Mouse (Mus musculus): ENCODE results near the gene Cep295nl. TPM values are rescaled to one million over a fixed set of nuclear protein-coding genes. Genes with fewer than 3 reads are reported as not detected.

The Cep295nl gene
- total RNA-seq, 1 experiment from 2014 or later, result 4.4 TPM

DNA sequence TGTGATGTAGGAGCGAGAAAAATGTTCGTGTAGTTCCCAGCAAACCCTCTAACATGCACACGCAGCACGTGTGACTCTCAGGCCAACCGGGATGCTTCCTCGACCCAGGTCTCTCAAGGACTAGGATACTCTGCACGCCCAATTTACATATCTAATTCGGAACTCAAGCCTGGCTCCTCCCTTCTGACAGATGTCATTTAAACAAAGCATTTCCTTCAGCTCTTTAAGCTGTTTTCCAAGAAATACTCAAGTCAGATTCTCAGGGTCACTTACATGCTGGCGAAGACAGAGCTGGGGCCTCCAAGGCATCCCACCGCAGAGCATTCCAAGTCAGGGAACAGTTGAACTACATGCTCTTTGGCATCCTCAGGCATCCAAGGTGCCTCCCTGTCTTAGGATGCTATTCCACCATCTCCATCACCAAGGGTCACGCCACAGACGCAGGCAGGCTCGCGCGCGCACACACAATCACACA lies 53.2 kb downstream of the Cep295nl start:
- no peak for ATAC-seq (ENCODE audit: extremely low read depth, insufficient number of reproducible peaks, low FRiP score, poor library complexity, severe bottlenecking)

GRCm38 (mm10) chr11:118287573-118287972 lies 54.7 kb downstream of the Cep295nl start:
- ATAC-seq (ENCODE audit: extremely low read depth, insufficient number of reproducible peaks, low FRiP score, poor library complexity, severe bottlenecking), result no peak

GRCm38 (mm10) chr11:118286434-118286833 lies 55.9 kb downstream of the Cep295nl start:
- no peak for ATAC-seq (ENCODE audit: extremely low read depth, insufficient number of reproducible peaks, low FRiP score, poor library complexity, severe bottlenecking)

DNA sequence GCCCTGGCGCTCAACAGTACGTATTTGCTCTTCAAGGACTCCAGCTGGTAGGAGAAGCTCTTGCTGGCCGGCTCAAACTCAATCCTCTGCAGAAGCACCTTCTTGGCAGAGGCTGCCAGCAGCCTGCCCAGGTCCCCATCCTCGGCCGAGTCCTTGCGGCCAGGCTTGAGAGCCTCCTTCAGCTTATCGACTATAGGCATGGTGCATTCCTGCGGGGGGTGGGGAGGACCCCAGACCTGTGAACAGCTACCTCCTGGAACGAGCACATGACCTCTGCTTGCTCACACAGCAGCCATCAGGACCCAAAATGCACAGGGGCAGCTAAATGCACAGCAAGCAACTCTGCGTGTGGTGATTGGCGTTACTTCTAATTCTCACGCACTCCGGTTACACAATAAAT lies 56.5 kb downstream of the Cep295nl start:
- ATAC-seq (ENCODE audit: extremely low read depth, insufficient number of reproducible peaks, low FRiP score, poor library complexity, severe bottlenecking), result no peak

Other genes starting within 250 kb of the Cep295nl start
- 0.86 and 1.3 TPM in 2 replicates for gene Dnah17, start 211.9 kb downstream of the Cep295nl start, total RNA-seq (2017)
- 155 and 192 TPM in 2 replicates for gene Cyth1, start 93.9 kb downstream of the Cep295nl start, total RNA-seq (2017)
- gene Usp36, start 52.3 kb downstream of the Cep295nl start, total RNA-seq (2017), result 20.4 and 26.2 TPM in 2 replicates
- 51.2 and 61.9 TPM in 2 replicates for gene Timp2, start 13.2 kb upstream of the Cep295nl start, total RNA-seq (2017)
- 16.5 and 16.7 TPM in 2 replicates for gene Lgals3bp, start 59.6 kb upstream of the Cep295nl start, total RNA-seq (2017)
- 30.5 and 34.5 TPM in 2 replicates for gene Cant1, start 76.6 kb upstream of the Cep295nl start, total RNA-seq (2017)
- gene C1qtnf1, start 85.7 kb upstream of the Cep295nl start, total RNA-seq (2017), result not detected in 2 replicates
- 3.0 and 4.8 TPM in 2 replicates for gene Engase, start 134.3 kb upstream of the Cep295nl start, total RNA-seq (2017)